Comparison of ENCODE assay signal across 9 mouse cellular contexts in genomic region chr11:30158028-30158700, GRCm38 (mm10).
A peak's percentile ranks its signal among the peaks of the same experiment; 100 is the strongest.
DNase-seq lines count a peak whose midpoint lies in the region; ATAC-seq lines count a peak whose summit lies in the region.
"Had no signal": no experiment of that assay in that cellular context is flagged by ENCODE, and none has a peak within 500 bp of the region (broad histone marks: within the 10 kb centered on the region; RNA-seq: fewer than 3 reads in every experiment).

No protein-coding gene starts in this region.

- H3K4me1 ChIP-seq in intestine, embryonic 16.5 days (ENCODE audit: control insufficient read depth, insufficient read depth, low read length), result peaks cover 30% of the 10 kb centered on the region

- intact Hi-C loops in heart, postnatal 25 days (cut with DNase I), result loop anchor here (5.0 kb wide), 1 partner anchor 499 kb away; no protein-coding TSS in a partner anchor
- intact Hi-C loops in gastrocnemius, postnatal 14 days (cut with DNase I; ENCODE audit: low total_unique reads), result no loop called here

- H3K4me3 ChIP-seq in intestine, embryonic 16.5 days (ENCODE audit: low read length), result no peak overlapping the region
- H3K4me3 ChIP-seq: midbrain, embryonic 12.5 days had no signal

- no peak overlapping the region for H3K4me2 ChIP-seq in intestine, embryonic 16.5 days (ENCODE audit: low read depth, low read length)
- H3K4me2 ChIP-seq: midbrain, embryonic 12.5 days had no signal

- H3K9ac ChIP-seq in intestine, embryonic 16.5 days (ENCODE audit: low read depth, low read length), result no peak overlapping the region
- H3K9ac ChIP-seq: midbrain, embryonic 12.5 days had no signal

- 0 out of 2 replicates have a peak, but pooled peaks have one; percentile 33 for ATAC-seq in intestine, embryonic 16.5 days

- H3K27me3 ChIP-seq in intestine, embryonic 16.5 days (replicated peaks; ENCODE audit: control insufficient read depth, insufficient read depth, low read length), result no peaks in the 10 kb centered on the region
- H3K27me3 ChIP-seq: midbrain, embryonic 12.5 days had no signal

- DNase-seq in heart, adult 9 months (ENCODE audit: low spot score in 2 of 2), result peak; percentile 31 to 47
- no peak for DNase-seq in heart, postnatal 25 days (ENCODE audit: low spot score)
- DNase-seq in Muller cell, postnatal 12 days (ENCODE audit: inconsistent ontology term), result peak; percentile 59
- peak; percentile 82 to 83 for DNase-seq in cerebellum, postnatal 25 days
- DNase-seq in gastrocnemius, postnatal 14 days, result no peak
- DNase-seq in embryo, embryonic 9.5 days (ENCODE audit: extremely low spot score), result no peak
- DNase-seq in MN1 (ENCODE audit: low spot score), result no peak

- no peaks in the 10 kb centered on the region for H3K9me3 ChIP-seq in intestine, embryonic 16.5 days (ENCODE audit: control insufficient read depth, low read length)
- H3K9me3 ChIP-seq: midbrain, embryonic 12.5 days had no signal

- H3K27ac ChIP-seq in intestine, embryonic 16.5 days (ENCODE audit: low read length), result no peak overlapping the region
- H3K27ac ChIP-seq: midbrain, embryonic 12.5 days had no signal

- WGBS in intestine, embryonic 16.5 days, result 48% methylated on average over 8 of the region's 8 CpGs

- 0 out of 2 replicates have a peak, but pooled peaks cover 3% of the 10 kb centered on the region for H3K36me3 ChIP-seq in intestine, embryonic 16.5 days (ENCODE audit: control insufficient read depth, insufficient read depth, low read length)

Comparison
In these comparisons a context has a peak if more than half of its experiments do, and no peak if none do; other contexts are left out.
1. DNase-seq: peak in heart, adult 9 months (2 of 2), Muller cell, postnatal 12 days (single experiment) and cerebellum, postnatal 25 days (2 of 2); none in heart, postnatal 25 days (single experiment), gastrocnemius, postnatal 14 days (single experiment), embryo, embryonic 9.5 days (single experiment) and MN1 (single experiment).